Mouse (Mus musculus): Measurements from ENCODE around the gene C87436.

- no peak for TF ChIP-seq CTCF (IDR thresholded peaks at IDR 0.05; ENCODE audit: borderline replicate concordance, insufficient read depth, low read length)
- TF ChIP-seq POLR2A (IDR thresholded peaks at IDR 0.05; ENCODE audit: low read depth, low read length), result no peak; the same call in 1 of the 2 replicates
Measured at GRCm38 (mm10) chr6:86397257-86397980, 40.8 kb upstream of the C87436 start.

All from embryonic fibroblast, embryonic 13.5 days (primary cell).